Mouse (Mus musculus) mouse embryonic stem cell (cell line): Measurements from ENCODE around the gene Gm16181.

ENCODE experiments used
- in situ Hi-C, 2 experiments: fragments of 300-500 bp; cut with MboI; formaldehyde crosslinking; loops; 1 replicate in 1 of 2; 3 replicates in 1 of 2; pipeline ENCODE4 v1.14.3; 2019 to 2020; ENCODE audit warnings: low sequenced_read_pairs in 2 of 2, low pct_unique_long_range_greater_than_20kb in 1 of 2, mixed read lengths in 1 of 2; ENCODE audit not compliant: unreplicated experiment in 1 of 2

The Gm16181 gene

GRCm38 (mm10) chr17:35241305-35242014 is 20.8 kb downstream of the Gm16181 start, which contains the start of gene Ddx39b:
Gene Ddx39b (plus strand): TSS chr17:35241746.
- in situ Hi-C loops, result no loop called here

GRCm38 (mm10) chr17:35242015-35242941 is 21.6 kb downstream of the Gm16181 start:
- in situ Hi-C loops, result no loop called here

- in situ Hi-C loops, result no loop called here
These were observed 22.5 kb downstream of the Gm16181 start for GRCm38 (mm10) chr17:35243086-35243485.

DNA sequence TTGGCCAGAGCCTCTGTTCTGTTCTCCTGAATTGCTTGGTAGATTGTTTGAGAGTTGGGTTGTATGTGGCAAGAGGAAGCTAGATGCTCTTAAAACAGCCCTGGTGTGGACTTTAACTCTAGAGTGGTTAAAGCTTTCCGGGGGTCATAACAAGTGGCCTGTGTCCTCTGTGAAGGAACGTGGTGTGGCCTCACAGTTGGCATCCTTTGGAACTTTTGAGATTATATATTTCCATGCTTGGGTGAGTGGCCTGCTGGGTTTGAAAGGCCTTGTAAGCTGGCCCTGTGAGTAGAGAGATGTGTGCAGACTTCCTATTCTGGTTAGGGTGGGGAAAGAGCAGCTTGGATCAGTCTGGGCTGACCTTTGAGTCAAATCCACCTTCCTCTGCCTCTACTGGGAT is 24.4 kb downstream of the Gm16181 start:
- in situ Hi-C loops, result no loop called here

DNA sequence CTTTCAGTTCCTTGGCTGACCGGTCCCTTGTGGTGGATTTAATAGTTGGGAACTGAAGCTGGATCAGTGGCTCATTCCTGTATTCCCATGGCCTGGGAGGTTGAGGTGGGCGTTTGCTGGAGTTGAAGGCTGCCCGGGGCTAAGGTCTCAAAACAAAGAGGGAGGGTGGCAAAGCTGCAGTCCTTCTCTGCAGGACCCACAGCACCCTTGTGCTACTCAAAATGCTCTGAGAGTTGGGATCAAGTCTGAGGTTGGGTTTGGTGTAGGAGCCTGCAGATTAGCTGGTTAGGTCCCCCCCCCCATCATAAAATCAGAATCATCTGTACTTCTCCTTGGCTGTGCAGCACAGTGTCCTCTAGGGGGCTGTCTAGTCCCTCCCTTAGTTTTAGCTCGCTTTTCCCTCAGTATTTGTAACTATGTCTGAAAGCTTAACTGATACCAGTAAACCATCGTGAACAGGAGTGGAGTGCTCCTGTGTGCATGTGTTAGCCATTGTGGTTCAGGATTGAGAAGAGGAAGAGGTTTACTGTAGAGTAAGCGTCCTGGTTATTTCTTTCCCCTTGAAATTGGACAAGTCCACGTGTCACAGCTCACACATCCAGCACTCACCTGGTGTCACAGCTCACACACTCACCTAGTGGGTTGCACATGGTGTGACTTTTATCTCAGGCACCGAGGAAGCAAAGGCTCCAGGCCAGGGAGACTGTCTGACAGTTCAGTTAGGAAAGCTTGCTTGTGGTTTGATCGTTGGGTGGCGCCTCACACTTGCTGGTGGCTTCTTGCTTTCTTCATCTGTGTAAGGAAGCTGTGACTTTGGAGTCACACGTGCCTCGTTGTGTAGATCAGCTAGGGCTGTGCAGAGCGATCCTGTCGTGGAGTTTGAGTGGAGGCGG is 25.3 kb downstream of the Gm16181 start:
- in situ Hi-C loops, result no loop called here

DNA sequence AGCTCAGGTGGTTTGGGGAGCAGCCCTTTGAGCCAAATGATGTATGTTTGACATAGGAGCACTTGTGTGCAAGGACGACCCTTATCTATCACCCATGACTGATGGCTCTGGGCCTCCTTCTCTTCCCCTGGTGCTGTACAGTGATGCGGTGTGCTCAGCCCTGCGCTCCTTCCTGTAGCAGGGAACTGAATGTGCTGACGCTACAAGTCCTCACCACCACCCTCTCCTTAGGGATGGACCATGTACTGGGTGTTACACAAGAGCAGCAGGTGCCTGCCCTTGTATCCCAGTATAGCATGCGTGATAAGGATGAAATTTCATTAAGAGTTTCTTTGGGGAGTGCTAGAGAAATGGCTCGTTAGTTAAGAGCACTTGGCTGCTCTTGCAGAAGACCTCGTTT is 26.5 kb downstream of the Gm16181 start:
- in situ Hi-C loops, result no loop called here

DNA sequence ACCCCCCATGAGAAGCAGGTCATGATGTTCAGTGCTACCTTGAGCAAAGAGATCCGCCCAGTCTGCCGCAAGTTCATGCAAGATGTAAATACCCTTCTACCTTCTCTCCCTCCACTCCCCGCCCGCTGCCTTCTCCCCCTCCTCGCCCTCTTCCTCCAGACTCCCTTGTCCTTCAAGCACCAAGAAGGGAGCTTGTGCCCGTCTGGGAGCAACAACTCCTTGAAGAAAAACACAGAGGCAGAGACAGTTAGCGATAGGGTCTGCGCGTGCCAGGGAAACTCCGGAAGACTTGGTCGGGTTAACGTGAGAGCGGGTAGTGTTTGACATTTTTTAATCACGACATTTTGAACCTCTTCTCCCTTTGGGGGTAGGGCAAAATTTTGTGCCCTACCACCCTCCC is 28.4 kb downstream of the Gm16181 start:
- in situ Hi-C loops, result no loop called here

- in situ Hi-C loops, result no loop called here
These were observed 29.0 kb downstream of the Gm16181 start for GRCm38 (mm10) chr17:35249451-35250197.

GRCm38 (mm10) chr17:35250348-35251120 is 29.9 kb downstream of the Gm16181 start:
- in situ Hi-C loops, result no loop called here

GRCm38 (mm10) chr17:35251162-35251719 is 30.6 kb downstream of the Gm16181 start:
- in situ Hi-C loops, result no loop called here

- in situ Hi-C loops, result no loop called here
These were observed 31.3 kb downstream of the Gm16181 start for GRCm38 (mm10) chr17:35251981-35252380.

- in situ Hi-C loops, result no loop called here
These were observed 32.1 kb downstream of the Gm16181 start for GRCm38 (mm10) chr17:35252619-35253292.

DNA sequence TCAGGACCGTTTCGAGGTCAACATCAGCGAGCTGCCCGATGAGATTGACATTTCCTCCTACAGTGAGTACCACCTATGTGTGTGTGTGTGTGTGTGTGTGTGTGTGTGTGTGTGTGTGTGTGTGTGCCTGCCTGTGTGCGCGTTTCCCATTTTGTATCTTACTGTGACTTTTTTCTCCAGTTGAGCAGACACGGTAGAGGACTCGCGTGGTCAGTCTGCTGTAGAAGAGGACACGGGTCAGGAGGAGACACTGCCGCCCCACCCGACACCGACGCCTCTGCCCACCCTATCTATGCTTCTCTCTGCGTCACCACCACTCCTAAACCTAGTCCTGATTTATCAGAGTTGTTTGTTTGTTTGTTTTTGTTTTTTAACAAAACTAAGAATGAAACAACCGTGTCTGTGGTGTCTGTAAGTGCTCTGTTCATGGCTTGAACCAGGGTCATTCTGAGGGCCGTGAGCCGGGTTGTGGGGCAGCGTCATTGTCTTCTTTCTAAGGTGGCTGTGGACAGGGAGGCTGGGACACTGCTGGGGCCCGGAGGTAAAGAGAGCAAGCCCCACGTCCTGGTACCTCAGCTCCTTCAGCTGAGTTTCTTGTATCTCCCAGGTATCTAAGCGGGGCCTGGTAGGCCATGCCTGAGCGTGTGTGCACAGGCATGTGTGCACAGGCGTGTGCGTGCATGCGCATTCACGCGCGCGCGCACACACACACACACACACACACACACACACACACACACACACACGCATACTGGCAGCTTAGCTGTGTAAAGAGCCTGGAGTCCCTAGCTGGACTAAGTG is 32.9 kb downstream of the Gm16181 start:
- in situ Hi-C loops, result no loop called here

DNA sequence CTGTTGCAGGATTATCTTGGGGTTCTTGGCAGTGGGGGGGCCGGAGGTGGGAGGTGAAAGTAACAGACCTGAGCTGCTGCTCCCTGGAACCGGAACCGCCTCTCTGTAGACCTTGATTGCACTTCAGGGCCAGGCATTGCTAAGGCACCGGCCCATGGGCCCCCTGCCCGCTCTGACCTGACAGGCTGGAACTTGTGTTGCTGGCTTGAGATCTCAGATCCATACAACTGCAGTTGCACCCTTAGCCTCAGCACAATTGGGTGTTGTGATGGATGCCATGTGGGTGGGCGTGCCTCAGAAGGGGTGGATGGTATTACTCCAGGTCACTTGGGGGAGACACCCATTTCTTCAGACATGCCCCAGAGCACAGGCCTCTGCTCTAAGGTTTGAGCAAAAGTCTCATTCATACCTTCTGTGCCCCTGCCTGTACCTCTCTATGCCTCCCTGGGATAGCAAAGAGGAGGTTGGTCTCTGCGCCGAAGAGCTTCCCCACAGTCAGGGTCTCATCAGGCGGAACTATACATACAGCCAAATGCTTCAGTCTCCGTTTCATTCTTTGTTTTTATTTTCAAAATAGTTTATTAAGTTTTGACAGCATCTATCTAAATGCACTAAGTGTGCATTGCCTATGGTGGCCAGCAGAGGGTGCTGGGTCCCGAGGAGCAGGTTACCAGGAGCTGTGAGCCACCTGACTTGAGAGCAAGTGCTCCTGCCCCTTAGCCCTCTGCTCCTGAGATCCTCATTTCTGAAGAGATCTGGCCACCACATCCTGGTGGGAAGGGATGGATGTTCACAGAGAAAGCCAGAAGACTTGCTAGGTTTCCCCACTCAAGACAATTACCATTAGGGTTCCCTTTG is 33.8 kb downstream of the Gm16181 start:
- in situ Hi-C loops, result no loop called here

GRCm38 (mm10) chr17:35255301-35255700 is 34.7 kb downstream of the Gm16181 start:
- in situ Hi-C loops, result no loop called here
